Mouse (Mus musculus) midbrain, embryonic 11.5 days (tissue): ENCODE data around the gene Cat. TPM values are rescaled to one million over a fixed set of nuclear protein-coding genes. Genes with fewer than 3 reads are reported as not detected.

Experiments
- ATAC-seq: fragments of 200-750 bp; cut with Nextera tagmentation; 2 replicates; pipeline ENCODE4 v1.8.0; 2017; ENCODE audit warnings: moderate TSS enrichment, moderate library complexity; ENCODE audit not compliant: low FRiP score
- DNase-seq: peaks from one replicate; pipeline ENCODE4 v3.0.0; 2015; ENCODE audit warnings: low spot score; ENCODE audit errors: missing footprints
- H3K27ac ChIP-seq: fragments of 300-500 bp; sonication (generic); 2 replicates; pipeline ENCODE4 v1.5.1; 2014; ENCODE audit warnings: low read depth, low read length
- H3K27me3 ChIP-seq: fragments of 300-500 bp; sonication (generic); 2 replicates; pipeline ENCODE4 v1.6.1; 2014; ENCODE audit warnings: mild to moderate bottlenecking, low read length, moderate library complexity, mixed read lengths; ENCODE audit not compliant: control insufficient read depth, insufficient read depth
- H3K36me3 ChIP-seq: fragments of 300-500 bp; sonication (generic); 2 replicates; pipeline ENCODE4 v1.6.1; 2014; ENCODE audit warnings: mild to moderate bottlenecking, low read length, moderate library complexity, mixed read lengths; ENCODE audit not compliant: control insufficient read depth, insufficient read depth
- H3K4me1 ChIP-seq: fragments of 300-500 bp; sonication (generic); 2 replicates; pipeline ENCODE4 v1.6.1; 2014; ENCODE audit warnings: low read length; ENCODE audit not compliant: control insufficient read depth, insufficient read depth
- H3K4me2 ChIP-seq: fragments of 300-500 bp; sonication (generic); 2 replicates; pipeline ENCODE4 v1.6.1; 2014; ENCODE audit warnings: mild to moderate bottlenecking, moderate library complexity
- H3K4me3 ChIP-seq: fragments of 300-500 bp; sonication (generic); 2 replicates; pipeline ENCODE4 v1.5.1; 2014; ENCODE audit warnings: low read depth, low read length
- H3K9ac ChIP-seq: fragments of 300-500 bp; sonication (generic); 2 replicates; pipeline ENCODE4 v1.6.1; 2014; ENCODE audit warnings: low read length
- H3K9me3 ChIP-seq: fragments of 300-500 bp; sonication (generic); 2 replicates; pipeline ENCODE4 v1.6.1; 2016; ENCODE audit warnings: low read length; ENCODE audit not compliant: control insufficient read depth
- WGBS: fragments of 180-500 bp; shearing (Covaris S2); extraction: QIAGEN DNeasy Blood & Tissue Kit; methylation state at CpG from one replicate; pipeline ENCODE4 v1.1.7; 2014; 5-methylcytosine and 5-hydroxymethylcytosine counted together
- polyA plus RNA-seq: library from polyadenylated mRNA; unstranded; fragments of >200 nt; fragmentation: Nextera tagmentation; extraction: Ambion mirVana; gene quantifications from 2 replicates; pipeline ENCODE4 v1.2.1, GENCODE M21; 2014

Gene Cat
- polyA plus RNA-seq, 1 experiment from 2014 or later = 149 TPM

- no peak for ATAC-seq
- Histone ChIP-seq H3K4me2 (no peak overlapping the region), H3K9ac (no peak overlapping the region), H3K27ac (no peak overlapping the region), H3K9me3 (no peaks in the 10 kb centered on the region), H3K27me3 (no peaks in the 10 kb centered on the region), H3K4me3 (no peak overlapping the region), H3K36me3 (no peaks in the 10 kb centered on the region), H3K4me1 (peaks cover 12% of the 10 kb centered on the region)
- no peak for DNase-seq
- 93% methylated on average over 4 of the region's 4 CpGs for WGBS
Observed at GRCm38 (mm10) chr2:103480871-103481270, 4.1 kb downstream of the Cat start.

- 91% methylated on average over 8 of the region's 8 CpGs for WGBS
- H3K27ac ChIP-seq = no peak overlapping the region
- H3K4me2 ChIP-seq = no peak overlapping the region
- DNase-seq = no peak
- no peak overlapping the region for H3K9ac ChIP-seq
- no peaks in the 10 kb centered on the region for H3K9me3 ChIP-seq
- H3K4me3 ChIP-seq = no peak overlapping the region
- ATAC-seq = no peak
- no peaks in the 10 kb centered on the region for H3K36me3 ChIP-seq
- H3K4me1 ChIP-seq = peaks cover 12% of the 10 kb centered on the region
- no peaks in the 10 kb centered on the region for H3K27me3 ChIP-seq
Observed at GRCm38 (mm10) chr2:103480240-103480639, 4.7 kb downstream of the Cat start.

- Histone ChIP-seq H3K27me3 (no peaks in the 10 kb centered on the region), H3K9ac (no peak overlapping the region), H3K27ac (no peak overlapping the region), H3K36me3 (no peaks in the 10 kb centered on the region; the same call in 1 of the 2 replicates), H3K4me2 (no peak overlapping the region), H3K4me1 (peaks cover 3% of the 10 kb centered on the region), H3K4me3 (no peak overlapping the region), H3K9me3 (no peaks in the 10 kb centered on the region)
- 96% methylated on average over 3 of the region's 3 CpGs for WGBS
- ATAC-seq = no peak
- peak; percentile 23 for DNase-seq
Observed at GRCm38 (mm10) chr2:103478326-103478725, 6.6 kb downstream of the Cat start.

- Histone ChIP-seq H3K4me1 (no peaks in the 10 kb centered on the region), H3K9me3 (no peaks in the 10 kb centered on the region), H3K9ac (no peak overlapping the region), H3K27ac (no peak overlapping the region), H3K36me3 (peaks cover 7% of the 10 kb centered on the region; the same call in 1 of the 2 replicates), H3K27me3 (no peaks in the 10 kb centered on the region), H3K4me2 (no peak overlapping the region), H3K4me3 (no peak overlapping the region)
- 86% methylated on average over 4 of the region's 4 CpGs for WGBS
- ATAC-seq = no peak
- DNase-seq = peak; percentile 59
Observed at GRCm38 (mm10) chr2:103477456-103477855, 7.5 kb downstream of the Cat start.

GRCm38 (mm10) chr2:103476657-103477056 is 8.3 kb downstream of the Cat start:
- Histone ChIP-seq H3K4me3 (no peak overlapping the region), H3K27me3 (no peaks in the 10 kb centered on the region), H3K9ac (no peak overlapping the region), H3K27ac (no peak overlapping the region), H3K36me3 (peaks cover 7% of the 10 kb centered on the region; the same call in 1 of the 2 replicates), H3K9me3 (no peaks in the 10 kb centered on the region), H3K4me1 (no peaks in the 10 kb centered on the region), H3K4me2 (no peak overlapping the region)
- no peak for ATAC-seq
- peak; percentile 23 for DNase-seq
- WGBS = 93% methylated on average over 11 of the region's 11 CpGs

GRCm38 (mm10) chr2:103476180-103476579 is 8.8 kb downstream of the Cat start:
- Histone ChIP-seq H3K27me3 (no peaks in the 10 kb centered on the region), H3K4me3 (no peak overlapping the region), H3K9me3 (no peaks in the 10 kb centered on the region), H3K27ac (no peak overlapping the region), H3K9ac (no peak overlapping the region), H3K4me1 (no peaks in the 10 kb centered on the region), H3K36me3 (peaks cover 7% of the 10 kb centered on the region; the same call in 1 of the 2 replicates), H3K4me2 (no peak overlapping the region)
- WGBS = 98% methylated on average over 2 of the region's 2 CpGs
- DNase-seq = peak; percentile 65
- no peak for ATAC-seq

GRCm38 (mm10) chr2:103473362-103473761 is 11.6 kb downstream of the Cat start:
- Histone ChIP-seq H3K9ac (no peak overlapping the region), H3K27me3 (no peaks in the 10 kb centered on the region), H3K4me3 (no peak overlapping the region), H3K4me1 (no peaks in the 10 kb centered on the region), H3K4me2 (no peak overlapping the region), H3K9me3 (no peaks in the 10 kb centered on the region), H3K27ac (no peak overlapping the region), H3K36me3 (peaks cover 7% of the 10 kb centered on the region; the same call in 1 of the 2 replicates)
- no peak for ATAC-seq
- 96% methylated on average over 3 of the region's 3 CpGs for WGBS
- DNase-seq = no peak

- no peak overlapping the region for H3K4me2 ChIP-seq
- H3K4me3 ChIP-seq = no peak overlapping the region
- no peak overlapping the region for H3K9ac ChIP-seq
- peaks cover 12% of the 10 kb centered on the region; the same call in 1 of the 2 replicates for H3K36me3 ChIP-seq
- WGBS = 95% methylated on average over 10 of the region's 10 CpGs
- no peaks in the 10 kb centered on the region for H3K4me1 ChIP-seq
- no peak for ATAC-seq
- no peak for DNase-seq
- H3K27me3 ChIP-seq = no peaks in the 10 kb centered on the region
- no peak overlapping the region for H3K27ac ChIP-seq
- H3K9me3 ChIP-seq = no peaks in the 10 kb centered on the region
Observed at GRCm38 (mm10) chr2:103466984-103467588, 17.9 kb downstream of the Cat start.

- Histone ChIP-seq H3K4me2 (no peak overlapping the region), H3K36me3 (peaks cover 12% of the 10 kb centered on the region; the same call in 1 of the 2 replicates)
Observed at GRCm38 (mm10) chr2:103466272-103466671, 18.7 kb downstream of the Cat start.

More at GRCm38 (mm10) chr2:103466272-103466671, 18.7 kb downstream of the Cat start:
- DNase-seq (peak; percentile 74), ATAC-seq (no peak)
- H3K4me3 ChIP-seq = no peak overlapping the region
- H3K27me3 ChIP-seq = no peaks in the 10 kb centered on the region
- no peak overlapping the region for H3K27ac ChIP-seq
- H3K4me1 ChIP-seq = no peaks in the 10 kb centered on the region
- H3K9ac ChIP-seq = no peak overlapping the region
- H3K9me3 ChIP-seq = no peaks in the 10 kb centered on the region
- WGBS = 90% methylated on average over 3 of the region's 3 CpGs
